Mouse (Mus musculus) WW6 (cell line): ENCODE results near the gene Cryzl1.
"Not testable (repeated sequence)": the region's sequence is repeated elsewhere in the genome, so short reads cannot be mapped to it uniquely, and the experiment has no call there.

Source experiments
- DNase-seq: peaks from one replicate; pipeline ENCODE4 v3.0.0-alpha.2; 2013; ENCODE audit warnings: low read depth, low spot score

The Cryzl1 gene

DNA sequence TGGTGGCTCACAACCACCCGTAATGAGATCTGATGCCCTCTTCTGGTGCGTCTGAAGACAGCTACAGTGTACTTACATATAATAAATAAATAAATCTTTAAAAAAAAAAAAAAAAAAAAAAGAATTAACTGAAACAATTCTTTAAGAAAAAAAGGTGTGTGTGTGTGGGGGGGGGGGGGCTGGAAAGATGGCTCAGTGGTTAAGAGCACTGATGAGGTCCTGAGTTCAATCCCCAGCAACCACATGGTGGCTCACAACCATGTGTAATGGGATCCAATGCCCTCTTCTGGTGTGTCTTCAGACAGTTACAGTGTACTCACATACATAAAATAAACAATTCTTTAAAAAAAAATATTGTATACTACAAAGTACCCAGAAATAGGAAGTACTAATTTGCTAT, 83.4 kb downstream of the Cryzl1 start:
- not testable (repeated sequence) for DNase-seq

DNA sequence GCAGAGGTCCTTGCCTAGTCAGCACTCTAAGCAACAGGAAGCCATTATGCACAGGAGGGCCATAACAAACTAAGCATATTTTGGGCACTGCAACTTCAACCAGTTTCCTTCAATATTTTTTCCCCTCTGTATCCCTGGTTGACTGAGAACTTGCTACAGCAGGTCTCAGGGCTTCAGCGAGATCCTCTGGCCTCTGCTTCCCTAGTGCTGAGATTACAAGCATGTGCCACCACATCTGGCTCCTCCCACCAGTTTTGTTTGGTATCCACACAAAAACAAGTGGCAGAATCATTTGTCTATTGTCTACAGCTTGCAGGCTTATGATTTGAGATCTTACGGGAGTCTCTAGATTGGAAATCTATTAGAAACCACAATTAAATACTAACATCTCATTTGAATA, 83.9 kb downstream of the Cryzl1 start:
- DNase-seq, result no peak

DNA sequence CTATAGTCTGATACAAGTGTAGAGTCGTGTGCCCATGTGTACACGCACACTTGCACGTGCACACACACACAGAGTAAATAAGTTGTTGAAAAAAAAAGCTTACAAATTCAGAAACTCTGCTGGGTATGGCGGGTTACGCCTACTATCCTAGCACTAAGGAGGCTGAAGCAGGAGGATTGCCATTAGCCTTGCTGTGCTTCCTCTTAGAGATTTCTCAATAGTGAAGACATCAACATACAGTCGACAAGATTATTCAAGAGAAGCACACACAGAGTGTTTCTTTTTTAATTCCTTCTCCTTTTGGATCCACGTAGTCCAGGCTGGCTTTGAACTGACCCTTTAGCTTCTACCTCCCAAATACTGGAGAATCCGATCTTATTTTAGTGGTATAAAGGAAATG, 88.6 kb downstream of the Cryzl1 start:
- DNase-seq, result no peak

DNA sequence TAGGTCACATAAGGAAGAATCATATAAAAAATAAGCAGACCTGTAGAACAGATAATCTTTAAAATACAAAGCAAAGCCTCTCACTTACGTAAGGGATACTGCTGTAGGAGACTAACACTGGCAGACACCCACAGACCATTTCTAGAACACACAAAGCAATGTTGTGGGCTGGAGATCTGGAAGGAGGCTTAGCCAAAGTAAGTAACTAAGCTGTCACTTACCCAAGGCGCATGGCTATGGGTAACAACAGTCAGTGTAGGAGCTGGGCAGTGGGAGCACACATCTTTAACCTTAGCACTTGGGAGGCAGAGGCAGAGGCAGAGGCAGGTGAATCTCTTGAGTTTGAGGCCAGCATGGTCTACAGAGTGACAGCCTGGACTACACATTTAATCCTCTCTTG, 89.1 kb downstream of the Cryzl1 start:
- DNase-seq, result no peak
